Mouse (Mus musculus): ENCODE data around the gene Rrp7a. TPM values are rescaled to one million over a fixed set of nuclear protein-coding genes. Genes with fewer than 3 reads are reported as not detected.

The Rrp7a gene
- polyA plus RNA-seq, 1 experiment from 2014 or later, result 87.2 TPM

DNA sequence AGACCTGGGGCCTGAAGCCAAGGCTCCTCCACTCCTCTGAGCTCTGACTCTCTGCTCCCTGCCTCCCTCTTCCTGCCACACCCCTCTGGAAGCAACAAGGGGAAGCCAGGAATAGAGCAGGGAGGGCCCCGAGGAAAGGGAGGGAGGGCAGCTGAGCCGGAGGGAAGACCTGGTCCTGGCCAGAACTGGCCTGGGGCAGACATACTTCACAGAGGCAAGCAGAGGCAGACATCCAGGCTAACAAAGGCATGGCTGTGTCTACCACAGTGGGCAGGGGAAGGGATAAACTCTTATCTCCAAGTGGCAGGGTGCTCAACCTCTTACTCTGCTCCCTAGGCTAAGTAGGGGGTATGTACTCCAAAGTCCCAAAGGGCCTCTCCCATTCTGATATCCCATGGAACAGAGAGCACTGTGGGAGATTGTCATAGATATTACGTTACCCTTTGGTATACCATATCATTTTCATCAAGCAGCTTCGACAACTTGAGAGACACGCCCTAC lies 42.4 kb upstream of the Rrp7a start:
- no peak for DNase-seq (ENCODE audit: low spot score)
- Histone ChIP-seq H3K36me3 (replicated peaks) (peaks cover 52% of the 10 kb centered on the region), H3K27me3 (replicated peaks; ENCODE audit: low read depth, poor library complexity, severe bottlenecking) (no peaks in the 10 kb centered on the region), H3K4me1 (peaks cover 55% of the 10 kb centered on the region), H3K4me3 (no peak overlapping the region), H3K9me3 (no peaks in the 10 kb centered on the region), H3K27ac (replicated peaks) (peak overlapping the region; percentile 30; the same call in 1 of the 2 replicates)
- WGBS, result 66% methylated on average over 5 of the region's 5 CpGs

DNA sequence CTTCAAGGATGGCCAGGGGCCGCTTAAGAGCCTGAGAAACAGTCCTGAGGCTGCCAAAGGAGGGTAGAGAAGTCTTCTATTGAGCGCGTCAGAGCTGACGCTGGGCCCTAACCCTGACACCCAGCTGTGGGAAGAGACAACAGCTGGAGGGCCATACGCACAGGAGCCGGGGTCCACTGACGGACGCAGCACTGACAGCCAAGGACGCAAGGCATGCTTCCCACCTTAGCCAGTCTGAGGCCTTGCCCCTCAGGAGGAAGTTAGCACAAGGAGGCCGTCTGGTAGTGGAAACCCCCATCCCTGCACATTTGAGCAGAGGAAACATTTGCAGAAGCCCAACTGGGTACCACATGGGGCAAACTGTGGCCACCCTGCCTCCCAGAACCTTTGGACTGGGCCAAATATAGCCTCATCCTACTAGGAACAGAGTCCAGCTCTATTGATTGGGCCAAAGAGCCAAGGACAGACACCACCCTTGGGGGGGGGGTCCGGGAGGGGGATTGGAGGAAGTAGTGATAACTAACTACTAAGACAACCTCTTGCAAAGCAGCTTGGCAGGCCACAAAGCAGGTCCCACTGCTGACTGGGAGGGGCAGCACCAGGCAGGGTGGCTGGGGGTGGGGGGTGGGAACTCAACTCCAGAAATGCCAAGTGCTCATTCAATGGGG lies 40.4 kb upstream of the Rrp7a start:
- 84% methylated on average over 11 of the region's 11 CpGs for WGBS
- no peak overlapping the region for H3K4me3 ChIP-seq
- no peaks in the 10 kb centered on the region for H3K9me3 ChIP-seq
- no peaks in the 10 kb centered on the region for H3K27me3 ChIP-seq (replicated peaks; ENCODE audit: low read depth, poor library complexity, severe bottlenecking)
- peaks cover 41% of the 10 kb centered on the region for H3K4me1 ChIP-seq
- peaks cover 73% of the 10 kb centered on the region for H3K36me3 ChIP-seq (replicated peaks)
- H3K27ac ChIP-seq (replicated peaks), result no peak overlapping the region
- DNase-seq (ENCODE audit: low spot score), result no peak

DNA sequence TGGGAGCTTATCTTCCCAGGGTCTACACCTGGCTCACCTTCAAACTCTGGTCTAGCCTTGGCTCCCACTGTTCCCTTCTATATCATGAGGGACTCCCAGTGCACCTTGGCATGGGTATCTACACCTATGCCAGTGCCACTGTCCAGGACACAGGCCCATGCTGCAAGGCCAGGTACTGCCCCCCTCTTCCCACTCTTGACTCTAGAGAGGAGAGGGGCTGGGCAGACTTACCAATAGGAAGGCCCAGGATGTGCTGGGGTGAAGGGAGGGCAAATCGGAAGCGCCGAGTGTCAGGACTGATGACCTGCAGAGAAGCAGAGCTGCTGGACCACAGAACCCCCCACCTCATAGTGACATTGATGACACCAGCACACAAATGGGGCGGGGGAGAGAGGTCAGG lies 39.4 kb upstream of the Rrp7a start:
- H3K27me3 ChIP-seq (replicated peaks; ENCODE audit: low read depth, poor library complexity, severe bottlenecking), result no peaks in the 10 kb centered on the region
- H3K36me3 ChIP-seq (replicated peaks), result peaks cover 82% of the 10 kb centered on the region
- no peak for DNase-seq (ENCODE audit: low spot score)
- H3K4me3 ChIP-seq, result no peak overlapping the region
- peaks cover 31% of the 10 kb centered on the region for H3K4me1 ChIP-seq
- peak overlapping the region; percentile 70; the same call in 1 of the 2 replicates for H3K27ac ChIP-seq (replicated peaks)
- 92% methylated on average over 4 of the region's 4 CpGs for WGBS
- no peaks in the 10 kb centered on the region for H3K9me3 ChIP-seq

DNA sequence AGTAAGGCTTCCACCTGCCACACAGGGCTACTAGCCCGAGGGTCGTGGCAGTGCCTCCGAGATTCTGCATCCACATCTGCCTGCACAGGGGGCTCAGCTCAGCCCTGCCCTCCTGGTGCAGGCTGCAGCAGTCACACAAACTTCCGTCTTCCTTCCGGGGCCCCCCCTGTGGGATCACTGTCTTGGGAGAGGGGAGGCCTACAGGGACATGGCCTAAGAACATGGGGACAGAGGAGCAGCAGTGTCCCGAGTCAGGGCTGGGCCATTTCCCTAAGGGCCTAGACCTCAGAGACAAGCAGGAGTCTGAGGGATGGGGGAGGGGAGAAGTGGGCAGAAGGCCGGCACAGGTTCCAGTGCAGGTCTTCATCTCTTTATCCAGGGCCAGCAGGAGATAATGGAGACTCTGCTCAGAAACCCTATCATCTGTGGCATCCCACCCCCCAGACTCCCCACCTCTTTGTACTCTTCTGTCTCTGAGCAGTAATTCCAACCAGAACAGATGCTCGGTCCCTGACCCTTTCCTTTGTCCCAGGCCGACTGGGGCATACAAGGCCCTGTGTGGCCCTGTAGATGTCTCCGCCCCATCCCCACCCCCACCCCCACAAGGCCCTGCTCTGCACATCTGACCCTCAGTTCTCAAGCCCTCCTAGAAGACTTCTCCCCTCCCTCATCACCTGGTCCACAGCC lies 38.6 kb upstream of the Rrp7a start:
- Histone ChIP-seq H3K4me3 (no peak overlapping the region), H3K9me3 (no peaks in the 10 kb centered on the region), H3K27me3 (replicated peaks; ENCODE audit: low read depth, poor library complexity, severe bottlenecking) (no peaks in the 10 kb centered on the region), H3K36me3 (replicated peaks) (peaks cover 86% of the 10 kb centered on the region), H3K4me1 (peaks cover 24% of the 10 kb centered on the region), H3K27ac (replicated peaks) (peak overlapping the region; percentile 70)
- peak; percentile 24 for DNase-seq (ENCODE audit: low spot score)
- 33% methylated on average over 10 of the region's 10 CpGs for WGBS

DNA sequence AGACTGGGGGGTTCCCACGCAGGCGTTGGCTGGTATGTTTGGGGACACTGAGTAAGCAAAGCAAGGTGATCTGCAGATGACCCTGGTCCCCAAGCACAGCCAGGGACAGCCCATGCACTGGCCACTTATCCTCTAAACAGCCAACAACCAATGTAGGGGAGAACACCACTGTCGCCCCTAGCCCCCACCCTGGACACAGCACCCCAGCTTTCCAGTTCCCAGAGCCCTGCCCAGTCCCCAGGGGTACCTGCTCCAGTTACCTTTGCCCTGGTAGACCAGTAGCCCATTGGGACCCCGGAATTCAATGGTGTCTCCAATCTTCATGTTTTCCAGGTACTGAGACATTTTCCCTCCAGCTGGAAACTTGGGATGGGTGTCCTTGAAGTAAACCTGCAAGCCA lies 38.0 kb upstream of the Rrp7a start:
- H3K27ac ChIP-seq (replicated peaks), result 0 out of 2 replicates have a peak overlapping the region, but pooled peaks have one; percentile 70
- H3K36me3 ChIP-seq (replicated peaks), result peaks cover 86% of the 10 kb centered on the region
- WGBS, result 91% methylated on average over 4 of the region's 4 CpGs
- no peak overlapping the region for H3K4me3 ChIP-seq
- H3K9me3 ChIP-seq, result no peaks in the 10 kb centered on the region
- H3K4me1 ChIP-seq, result peaks cover 25% of the 10 kb centered on the region
- H3K27me3 ChIP-seq (replicated peaks; ENCODE audit: low read depth, poor library complexity, severe bottlenecking), result no peaks in the 10 kb centered on the region
- no peak for DNase-seq (ENCODE audit: low spot score)

DNA sequence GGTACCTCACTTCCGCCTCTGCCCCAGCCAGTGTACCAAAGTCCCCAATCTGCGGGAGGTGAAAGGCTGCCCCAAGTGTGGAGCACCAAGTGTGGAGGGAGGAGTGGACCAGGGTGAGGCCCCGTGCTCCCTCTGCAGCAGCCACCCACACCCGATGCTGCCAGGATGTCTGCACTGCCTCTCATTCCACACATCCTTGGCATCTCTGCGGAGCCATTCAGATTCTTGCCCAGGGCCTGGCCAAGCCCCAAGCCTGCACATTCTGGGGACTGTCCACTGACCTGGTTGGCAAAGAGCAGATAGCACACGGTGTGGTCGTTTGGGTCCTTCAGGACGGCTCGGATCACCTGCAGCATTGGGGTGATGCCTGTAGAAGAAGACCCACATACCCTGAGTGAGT lies 37.2 kb upstream of the Rrp7a start:
- no peaks in the 10 kb centered on the region for H3K27me3 ChIP-seq (replicated peaks; ENCODE audit: low read depth, poor library complexity, severe bottlenecking)
- 97% methylated on average over 9 of the region's 9 CpGs for WGBS
- peaks cover 20% of the 10 kb centered on the region for H3K4me1 ChIP-seq
- no peaks in the 10 kb centered on the region for H3K9me3 ChIP-seq
- DNase-seq (ENCODE audit: low spot score), result no peak
- H3K36me3 ChIP-seq (replicated peaks), result peaks cover 83% of the 10 kb centered on the region
- H3K27ac ChIP-seq (replicated peaks), result no peak overlapping the region
- H3K4me3 ChIP-seq, result no peak overlapping the region

DNA sequence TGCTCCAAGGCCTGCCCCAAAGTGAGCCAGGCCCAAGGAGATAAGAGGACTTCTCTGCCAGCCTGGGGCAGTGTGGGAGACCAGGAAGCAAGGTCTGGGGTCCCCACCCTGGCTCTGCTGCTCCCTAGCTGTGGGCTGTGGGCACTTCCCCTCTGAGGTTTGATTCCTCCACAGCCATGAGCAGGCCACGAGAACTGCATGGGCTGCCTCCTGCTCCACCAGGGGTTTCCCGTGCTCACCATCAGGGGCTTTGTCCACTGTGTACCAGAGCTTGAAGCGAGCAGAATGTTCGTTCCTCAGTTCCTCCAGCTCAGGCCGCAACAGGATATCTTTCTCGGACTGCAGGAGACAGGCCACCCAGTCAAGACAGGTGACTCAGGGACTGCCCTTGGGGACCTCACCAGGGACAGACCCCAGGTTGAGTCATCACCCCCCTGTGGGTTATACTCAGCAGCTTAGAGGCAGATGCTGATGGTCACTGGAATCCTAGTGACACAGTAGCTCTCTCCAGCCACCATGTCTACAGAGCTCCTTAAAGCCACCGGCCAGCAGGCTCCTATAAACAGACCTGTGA lies 36.1 kb upstream of the Rrp7a start:
- Histone ChIP-seq H3K27ac (replicated peaks) (no peak overlapping the region), H3K27me3 (replicated peaks; ENCODE audit: low read depth, poor library complexity, severe bottlenecking) (no peaks in the 10 kb centered on the region), H3K4me1 (peaks cover 19% of the 10 kb centered on the region), H3K36me3 (replicated peaks) (peaks cover 88% of the 10 kb centered on the region), H3K9me3 (no peaks in the 10 kb centered on the region), H3K4me3 (no peak overlapping the region)
- 91% methylated on average over 7 of the region's 7 CpGs for WGBS
- DNase-seq (ENCODE audit: low spot score), result no peak

DNA sequence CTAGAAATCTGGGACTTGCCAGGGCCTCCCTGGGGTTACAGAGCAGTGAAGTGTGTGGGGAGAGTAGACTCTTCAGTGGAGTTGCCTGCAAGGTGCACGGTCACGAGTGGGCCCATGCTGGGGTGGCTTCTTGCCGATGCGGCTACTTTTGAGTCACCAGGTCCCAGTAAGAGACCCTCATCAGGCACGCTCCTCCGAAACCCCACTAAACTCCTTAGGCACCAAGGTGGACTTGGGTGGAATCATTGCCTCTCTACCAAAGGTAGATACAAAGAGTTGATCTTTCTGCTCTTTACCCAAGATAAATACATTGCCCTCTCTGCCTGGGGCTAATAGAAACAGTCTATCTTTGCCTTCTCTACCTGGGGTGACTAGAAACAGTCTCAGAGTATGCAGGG lies 35.1 kb upstream of the Rrp7a start:
- H3K27ac ChIP-seq (replicated peaks), result no peak overlapping the region
- no peak for DNase-seq (ENCODE audit: low spot score)
- H3K4me3 ChIP-seq, result no peak overlapping the region
- H3K4me1 ChIP-seq, result peaks cover 19% of the 10 kb centered on the region
- H3K36me3 ChIP-seq (replicated peaks), result peaks cover 88% of the 10 kb centered on the region
- no peaks in the 10 kb centered on the region for H3K27me3 ChIP-seq (replicated peaks; ENCODE audit: low read depth, poor library complexity, severe bottlenecking)
- no peaks in the 10 kb centered on the region for H3K9me3 ChIP-seq
- 98% methylated on average over 6 of the region's 6 CpGs for WGBS

DNA sequence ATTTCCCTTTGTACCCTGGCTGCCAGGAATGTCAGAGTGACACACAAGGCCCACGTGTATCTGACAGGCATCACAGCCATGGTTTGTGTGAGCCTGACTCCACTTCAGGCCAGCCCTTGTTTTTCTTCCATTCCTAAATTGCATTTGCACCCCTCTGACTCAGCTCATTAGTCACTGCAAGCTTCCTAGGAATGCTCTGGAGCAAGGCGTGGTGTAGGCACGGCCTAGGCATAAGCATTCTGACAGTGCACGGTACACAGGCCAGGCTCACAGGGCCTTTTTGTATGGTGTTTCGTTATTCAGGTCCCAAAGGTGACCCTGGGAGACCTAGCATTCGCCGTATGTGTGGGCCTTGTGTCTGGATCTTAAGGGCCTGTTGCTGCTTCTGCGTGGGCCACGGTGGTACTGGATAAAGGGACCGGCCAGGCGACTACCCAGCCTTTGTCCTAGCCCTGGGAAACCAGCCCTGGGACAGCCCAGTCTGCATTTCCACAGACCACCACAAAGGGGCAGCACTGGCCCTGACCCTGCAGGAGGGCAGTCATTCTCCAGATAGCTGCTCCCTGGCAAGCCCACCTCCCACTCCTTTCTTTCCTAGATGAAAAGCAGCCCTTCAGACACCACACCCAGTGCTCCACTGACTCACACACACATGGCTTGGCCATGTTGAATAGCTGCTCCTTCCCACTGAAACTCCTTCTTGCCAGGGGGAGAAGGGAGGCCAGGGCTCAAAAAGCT lies 34.5 kb upstream of the Rrp7a start:
- Histone ChIP-seq H3K27ac (replicated peaks) (no peak overlapping the region), H3K4me1 (peaks cover 19% of the 10 kb centered on the region), H3K4me3 (no peak overlapping the region), H3K9me3 (no peaks in the 10 kb centered on the region), H3K27me3 (replicated peaks; ENCODE audit: low read depth, poor library complexity, severe bottlenecking) (no peaks in the 10 kb centered on the region), H3K36me3 (replicated peaks) (peaks cover 82% of the 10 kb centered on the region)
- 76% methylated on average over 11 of the region's 11 CpGs for WGBS
- peak; percentile 71 for DNase-seq (ENCODE audit: low spot score)

DNA sequence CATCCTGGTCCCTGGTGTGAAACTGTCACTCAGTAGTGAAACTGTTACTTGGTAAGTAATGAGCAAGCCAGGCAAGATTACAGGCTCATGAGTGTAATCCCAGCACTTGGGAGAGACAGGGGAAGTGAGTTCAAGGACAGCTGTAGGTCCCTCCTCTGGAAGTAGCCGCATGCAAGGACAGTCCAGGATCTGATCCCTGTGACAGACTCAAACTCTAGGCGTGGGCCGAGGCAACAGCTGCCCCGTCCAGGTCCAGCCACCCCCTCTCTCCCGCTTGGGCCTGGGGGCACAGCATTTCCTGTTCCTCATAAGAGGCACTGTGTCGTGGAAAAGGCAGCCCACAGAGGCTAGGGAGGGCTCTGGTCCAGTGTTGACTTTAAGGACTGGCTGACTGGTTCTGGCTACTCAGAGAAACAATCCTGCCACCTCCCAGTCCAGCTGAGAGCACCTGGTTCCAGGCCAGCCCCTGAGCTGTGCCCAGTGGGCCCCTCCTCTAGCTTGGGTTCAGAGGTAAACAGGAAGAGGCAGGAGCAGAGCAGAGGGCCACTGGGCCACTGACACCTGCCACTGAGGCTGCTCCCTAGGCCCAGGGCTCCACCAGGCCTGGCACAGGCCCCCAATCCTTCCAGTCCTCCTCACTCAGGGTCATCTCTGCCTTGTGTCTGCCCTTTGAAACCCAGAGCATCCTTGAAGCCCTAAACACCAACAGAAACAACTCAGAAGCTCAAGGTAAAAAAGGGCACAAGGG lies 33.2 kb upstream of the Rrp7a start:
- DNase-seq (ENCODE audit: low spot score), result no peak
- Histone ChIP-seq H3K27me3 (replicated peaks; ENCODE audit: low read depth, poor library complexity, severe bottlenecking) (no peaks in the 10 kb centered on the region), H3K36me3 (replicated peaks) (peaks cover 70% of the 10 kb centered on the region), H3K27ac (replicated peaks) (no peak overlapping the region; the same call in 1 of the 2 replicates), H3K9me3 (no peaks in the 10 kb centered on the region), H3K4me1 (peaks cover 6% of the 10 kb centered on the region), H3K4me3 (no peak overlapping the region)
- WGBS, result 55% methylated on average over 6 of the region's 6 CpGs

DNA sequence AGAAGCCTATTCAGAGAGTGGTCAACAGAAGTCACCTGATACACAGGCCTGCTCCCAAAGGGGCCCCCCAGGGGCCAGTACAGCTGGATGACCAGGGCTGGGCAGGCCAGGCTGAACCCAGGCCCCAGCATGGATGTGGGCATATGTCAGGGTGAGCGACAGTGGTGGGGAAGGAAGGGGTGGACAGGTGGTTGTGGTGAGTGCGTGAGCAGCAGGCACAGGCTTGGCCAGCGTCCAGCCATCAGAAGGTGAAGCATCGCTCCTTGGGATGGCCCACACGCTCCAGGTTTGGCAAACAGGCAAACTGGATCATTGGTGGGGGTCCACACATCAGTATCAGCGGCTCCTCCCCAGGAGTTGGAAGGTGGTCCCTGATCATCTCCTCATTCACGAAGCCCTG lies 31.7 kb upstream of the Rrp7a start:
- Histone ChIP-seq H3K4me3 (no peak overlapping the region), H3K27me3 (replicated peaks; ENCODE audit: low read depth, poor library complexity, severe bottlenecking) (no peaks in the 10 kb centered on the region), H3K36me3 (replicated peaks) (peaks cover 54% of the 10 kb centered on the region), H3K27ac (replicated peaks) (no peak overlapping the region), H3K4me1 (peaks cover 9% of the 10 kb centered on the region; the same call in 1 of the 2 replicates), H3K9me3 (no peaks in the 10 kb centered on the region)
- 92% methylated on average over 7 of the region's 7 CpGs for WGBS
- DNase-seq (ENCODE audit: low spot score), result no peak

DNA sequence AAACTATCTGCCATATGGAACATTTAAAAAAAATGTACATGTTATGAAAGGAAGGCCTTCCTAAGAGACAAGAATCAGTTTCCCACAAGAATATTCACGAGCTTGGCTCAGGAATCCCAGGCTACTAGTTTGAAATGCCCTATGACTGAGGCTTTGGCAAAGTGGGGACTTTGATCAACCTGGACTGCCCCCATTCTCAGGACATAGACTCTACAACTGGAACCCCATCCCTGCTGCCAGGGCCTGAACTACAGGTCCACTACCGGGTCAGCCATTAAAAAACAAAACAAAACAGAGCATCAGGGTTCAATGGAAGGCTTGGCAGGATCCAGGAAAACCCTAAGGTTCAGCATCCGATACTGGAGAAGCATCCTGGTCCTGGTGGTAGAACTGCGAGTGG lies 28.1 kb upstream of the Rrp7a start:
- Histone ChIP-seq H3K9me3 (no peaks in the 10 kb centered on the region), H3K4me3 (no peak overlapping the region), H3K36me3 (replicated peaks) (peaks cover 44% of the 10 kb centered on the region), H3K4me1 (peaks cover 13% of the 10 kb centered on the region), H3K27ac (replicated peaks) (no peak overlapping the region), H3K27me3 (replicated peaks; ENCODE audit: low read depth, poor library complexity, severe bottlenecking) (no peaks in the 10 kb centered on the region)
- no peak for DNase-seq (ENCODE audit: low spot score)
- 86% methylated on average over 4 of the region's 4 CpGs for WGBS
